Mouse (Mus musculus): ENCODE measurements around the gene Eif2d.
"Not testable (repeated sequence)": the region's sequence is repeated elsewhere in the genome, so short reads cannot be mapped to it uniquely, and the experiment has no call there.

The Eif2d gene

GRCm38 (mm10) chr1:131139102-131140095 is 13.6 kb upstream of the Eif2d start:
- no peak for DNase-seq

DNA sequence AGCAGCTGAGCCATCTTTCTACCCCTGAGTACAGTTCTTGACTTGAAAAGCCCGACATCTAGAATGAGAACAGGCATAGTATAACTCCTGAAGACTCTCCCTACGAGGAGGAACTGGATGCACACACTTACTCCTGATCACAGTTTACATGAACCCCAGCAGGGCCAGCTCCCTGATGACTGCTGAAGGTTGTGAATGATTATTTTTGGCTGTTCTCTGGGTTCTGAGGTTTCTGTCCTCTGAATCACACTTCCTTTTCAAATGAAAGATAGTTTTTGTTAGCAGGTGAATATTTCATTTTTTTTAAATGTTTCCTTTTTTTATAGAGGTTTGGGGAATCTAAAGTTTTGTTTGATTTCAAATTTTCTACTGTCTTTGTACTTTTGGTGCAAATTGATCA is 11.5 kb upstream of the Eif2d start:
- no peak for DNase-seq

GRCm38 (mm10) chr1:131142472-131142871 is 10.5 kb upstream of the Eif2d start:
- DNase-seq, result no peak

GRCm38 (mm10) chr1:131145222-131145621 is 7.8 kb upstream of the Eif2d start:
- DNase-seq, result not testable (repeated sequence)

DNA sequence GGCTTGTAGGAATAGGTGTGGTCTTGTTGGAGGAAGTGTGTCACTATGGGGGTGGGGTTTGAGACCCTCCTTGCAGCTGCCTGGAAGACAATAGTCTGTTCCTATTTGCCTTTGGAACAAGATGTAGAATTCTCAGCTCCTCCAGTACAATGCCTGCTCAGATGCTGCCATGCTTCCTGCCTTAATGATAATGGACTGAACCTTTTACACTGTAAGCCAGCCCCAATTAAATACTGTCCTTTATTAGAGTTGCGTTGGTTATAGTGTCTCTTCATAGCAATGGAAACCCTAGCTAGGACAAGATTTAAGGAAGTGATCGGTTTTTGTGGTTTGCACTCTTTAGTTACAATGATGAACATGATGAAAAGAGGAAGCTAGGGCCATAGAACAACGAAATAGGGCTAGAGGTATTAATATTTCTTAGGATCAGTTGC is 6.8 kb upstream of the Eif2d start:
- no peak for DNase-seq

GRCm38 (mm10) chr1:131149496-131149895 is 3.5 kb upstream of the Eif2d start:
- no peak for DNase-seq

DNA sequence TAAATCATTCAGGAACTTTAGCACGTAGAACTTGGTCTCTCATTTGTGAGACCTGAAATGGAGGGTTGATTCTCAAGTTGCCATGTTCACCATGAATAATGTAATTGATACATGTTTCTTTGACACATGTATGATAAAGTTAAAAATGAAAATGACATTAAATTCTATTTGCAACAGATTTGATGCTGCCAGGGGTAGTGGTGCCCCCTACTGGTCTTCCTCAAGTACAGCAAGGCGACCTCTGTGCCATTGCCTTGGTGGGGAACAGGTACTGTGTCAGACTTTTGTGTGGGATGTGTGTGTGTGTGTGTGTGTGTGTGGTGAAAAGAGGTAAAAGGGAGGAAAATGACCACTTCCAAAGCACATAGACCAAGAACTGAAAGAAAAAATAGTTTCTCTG is 2.5 kb downstream of the Eif2d start:
- peak; percentile 39 to 41 for DNase-seq

- DNase-seq, result not testable (repeated sequence)
Measured at GRCm38 (mm10) chr1:131159573-131160327, 6.8 kb downstream of the Eif2d start.

DNA sequence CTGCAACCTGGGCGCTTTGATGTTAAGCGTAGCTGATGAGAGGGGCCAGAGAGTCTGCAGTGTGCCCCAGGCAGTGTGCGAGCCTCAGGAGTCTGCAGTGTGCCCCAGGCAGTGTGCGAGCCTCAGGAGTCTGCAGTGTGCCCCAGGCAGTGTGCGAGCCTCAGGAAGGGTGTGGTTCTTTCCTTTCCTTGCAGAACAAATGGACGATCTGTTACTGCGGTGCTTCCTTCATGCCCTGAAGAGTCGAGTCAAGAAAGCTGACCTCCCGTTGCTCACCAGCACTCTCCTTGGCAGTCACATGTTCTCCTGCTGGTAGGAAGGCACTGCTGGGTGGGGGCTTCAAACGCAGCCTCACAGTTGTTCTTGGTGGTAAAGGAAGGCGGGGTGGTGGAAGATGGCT is 8.1 kb downstream of the Eif2d start:
- DNase-seq, result no peak

DNA sequence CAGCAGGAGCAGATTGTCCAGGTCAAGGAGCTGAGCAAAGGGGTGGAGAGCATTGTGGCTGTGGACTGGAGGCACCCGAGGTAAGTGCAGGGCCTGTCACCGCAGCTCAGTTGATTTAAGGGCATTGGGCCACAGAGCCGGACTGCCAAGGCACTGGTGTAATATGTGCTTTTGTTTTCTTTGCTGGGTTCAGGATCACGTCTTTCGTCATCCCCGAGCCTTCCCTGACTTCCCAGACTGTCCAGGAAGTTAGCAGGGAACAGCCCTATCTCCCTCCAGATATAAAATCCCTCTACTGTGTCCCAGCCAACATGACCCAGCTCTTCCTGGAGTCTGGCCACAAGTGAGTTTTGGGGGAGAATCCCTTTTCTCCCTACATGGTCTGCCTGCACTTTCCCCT is 11.4 kb downstream of the Eif2d start:
- DNase-seq, result no peak

GRCm38 (mm10) chr1:131167612-131168011 is 14.6 kb downstream of the Eif2d start:
- DNase-seq, result no peak

- no peak for DNase-seq
Measured at GRCm38 (mm10) chr1:131173001-131173400, 20.0 kb downstream of the Eif2d start.

DNA sequence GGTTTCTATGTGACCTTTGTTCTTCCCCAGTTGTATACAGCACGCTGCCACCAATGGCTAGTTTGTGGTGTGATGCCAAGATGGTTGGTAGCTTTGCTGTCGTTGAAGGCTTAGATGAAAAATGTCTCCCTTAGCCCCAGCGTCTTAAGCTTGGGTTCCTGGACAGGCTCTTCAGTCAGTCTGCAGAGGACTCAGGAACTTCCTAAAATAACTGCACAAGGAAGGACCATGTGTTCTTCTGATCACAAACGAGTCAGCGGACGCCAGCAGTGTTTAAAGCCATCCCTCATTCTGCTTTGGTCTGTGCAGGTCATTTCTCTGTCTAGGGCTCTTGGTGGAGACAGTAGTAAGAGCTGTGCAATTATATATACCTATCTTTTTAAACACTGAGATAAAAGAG is 20.8 kb downstream of the Eif2d start:
- no peak for DNase-seq

GRCm38 (mm10) chr1:131174299-131174861 is 21.4 kb downstream of the Eif2d start:
- DNase-seq, result no peak

DNA sequence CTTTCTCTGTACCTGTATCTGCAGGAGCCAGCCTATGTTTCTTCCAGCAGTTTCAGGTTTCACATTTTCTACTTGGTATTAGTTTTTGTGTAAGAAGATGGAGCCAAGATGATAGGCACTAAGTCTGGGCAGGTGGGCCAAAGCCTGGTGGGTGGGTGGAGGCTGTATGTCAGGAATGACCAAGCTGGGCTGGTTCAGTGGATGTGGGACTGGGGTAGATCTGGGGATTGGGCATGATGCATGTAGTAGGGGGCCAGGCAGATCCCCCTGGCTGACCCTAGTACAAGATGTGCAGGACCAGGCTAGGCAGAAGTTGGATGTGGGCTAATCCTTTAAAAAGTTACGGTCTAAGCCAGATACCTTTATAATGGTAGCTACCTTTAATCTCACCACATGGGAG is 22.2 kb downstream of the Eif2d start:
- DNase-seq, result no peak

GRCm38 (mm10) chr1:131175819-131176218 is 22.8 kb downstream of the Eif2d start:
- DNase-seq, result no peak

- DNase-seq, result no peak
Measured at GRCm38 (mm10) chr1:131177249-131177648, 24.3 kb downstream of the Eif2d start.

DNA sequence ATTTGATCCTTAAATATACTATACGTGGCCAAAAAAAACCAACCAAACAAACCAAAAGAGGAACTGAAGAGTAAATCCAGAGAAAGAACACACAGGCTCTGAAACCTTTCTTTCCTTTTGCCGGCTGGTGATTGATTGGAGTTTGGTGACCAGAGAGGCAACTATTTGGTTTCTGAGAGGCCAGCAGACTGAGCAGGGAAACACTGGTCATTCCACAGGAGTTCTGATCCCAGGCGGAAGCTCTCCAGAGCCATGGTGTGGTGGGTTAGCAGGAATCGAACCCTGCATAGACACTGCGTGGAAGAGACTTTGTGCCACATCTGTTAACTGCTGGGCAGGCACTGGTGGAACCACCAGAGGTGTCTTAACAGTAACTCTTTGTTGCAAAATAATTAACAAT is 25.1 kb downstream of the Eif2d start:
- no peak for DNase-seq

- DNase-seq, result no peak
Measured at GRCm38 (mm10) chr1:131180386-131180785, 27.4 kb downstream of the Eif2d start.

DNA sequence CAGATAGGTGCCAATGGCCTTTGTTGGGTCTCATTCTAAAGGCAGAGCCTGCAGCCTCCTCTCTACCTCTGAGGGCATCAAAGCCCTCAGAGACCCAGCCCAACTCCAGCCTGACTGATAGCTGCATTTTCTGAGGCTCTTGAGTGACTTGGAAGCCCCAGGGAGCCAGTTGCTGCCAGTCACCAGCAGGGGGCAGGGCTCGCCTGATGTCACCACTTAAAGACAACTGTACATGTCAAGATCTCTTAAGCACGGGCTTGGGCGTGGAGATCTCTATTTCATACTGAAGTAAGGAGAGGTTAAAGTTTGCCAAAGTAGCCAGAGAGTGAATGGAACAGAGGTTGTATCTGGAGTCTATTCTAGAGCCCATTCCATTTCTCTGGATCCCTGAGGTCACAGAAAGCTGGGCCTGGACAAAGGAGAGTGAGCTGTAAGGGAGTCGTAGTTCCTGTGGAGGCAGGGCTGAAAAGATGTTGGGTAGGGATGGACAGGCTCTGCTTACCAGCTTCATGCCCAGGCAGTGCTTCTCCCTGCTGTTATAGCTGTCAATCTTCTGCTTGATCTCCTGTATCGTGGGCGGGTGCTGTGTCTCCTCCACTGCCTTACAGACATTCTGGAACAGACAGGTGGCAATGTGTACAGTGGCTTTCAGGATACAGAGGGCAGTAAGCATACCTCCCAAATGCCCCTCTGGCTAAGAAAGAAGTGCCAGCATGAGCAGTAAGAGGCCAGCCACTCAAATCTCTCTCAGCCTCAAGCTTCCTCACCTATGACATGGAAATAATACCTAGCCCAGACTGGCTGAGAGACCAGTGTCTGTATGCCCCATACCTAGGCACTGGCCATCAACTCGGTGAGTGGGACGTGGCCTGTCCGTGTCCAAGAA is 28.9 kb downstream of the Eif2d start:
- DNase-seq, result peak; percentile 84

DNA sequence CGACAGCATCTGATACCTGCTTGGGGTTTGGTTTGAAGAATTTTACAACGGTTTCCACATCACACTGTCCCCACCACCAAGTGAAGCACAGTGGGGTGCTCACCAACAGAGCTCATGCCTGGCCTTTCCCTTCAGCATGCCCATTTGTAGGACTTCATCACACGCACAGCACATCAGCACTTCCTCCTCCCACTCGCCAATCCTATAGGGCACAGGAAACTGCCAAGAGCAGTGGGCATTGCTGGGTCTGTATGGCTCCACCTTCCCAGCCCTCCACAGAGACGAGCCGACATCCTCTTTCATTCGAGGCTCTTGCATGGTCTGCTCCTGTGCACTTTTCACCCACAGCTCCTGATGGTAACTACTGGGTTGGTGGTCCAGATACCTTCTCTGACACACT is 30.2 kb downstream of the Eif2d start:
- no peak for DNase-seq

- no peak for DNase-seq
Measured at GRCm38 (mm10) chr1:131184253-131184955, 31.4 kb downstream of the Eif2d start.

Measured in thymus, postnatal 36 days (tissue).